Mouse (Mus musculus) lung, postnatal 0 days (tissue): ENCODE results near the gene Gm17304.

Experiments used
- CTCF ChIP-seq: IDR thresholded peaks from 2 replicates; pipeline ENCODE4 v1.5.1; 2016; ENCODE audit warnings: antibody characterized with exemption, mild to moderate bottlenecking
- EP300 ChIP-seq: IDR thresholded peaks from 2 replicates; pipeline ENCODE4 v1.6.1; 2016; ENCODE audit warnings: antibody characterized with exemption, mild to moderate bottlenecking, control low read depth

- TF ChIP-seq CTCF (no peak), EP300 (no peak)
Observed at GRCm38 (mm10) chr5:106649995-106650394, 41.1 kb downstream of the Gm17304 start.
